18 mouse cellular contexts compared by ENCODE assay signal in the genomic region with DNA sequence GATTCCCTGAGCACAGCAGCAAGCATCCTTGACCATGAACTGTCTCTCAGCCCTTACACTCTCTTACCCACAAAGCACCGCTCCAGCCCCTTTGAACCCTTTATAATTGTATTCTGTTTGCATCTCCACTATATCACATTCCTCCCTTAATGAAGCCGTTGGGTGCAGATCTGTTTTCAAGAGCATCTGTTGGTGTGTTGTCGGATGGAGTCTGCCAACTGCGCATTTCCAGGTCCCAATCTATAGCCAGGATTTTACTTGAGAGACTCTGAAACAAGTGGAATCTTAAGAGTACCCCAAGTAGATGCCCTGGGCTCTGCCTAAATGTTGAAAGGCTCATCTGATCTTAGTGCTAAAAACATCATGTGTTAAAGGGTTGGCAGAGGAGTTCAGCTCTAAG. TPM values are rescaled to one million over a fixed set of nuclear protein-coding genes. Genes with fewer than 3 reads are reported as not detected.
DNase-seq lines count a peak whose midpoint lies in the region; ATAC-seq and TF ChIP-seq lines count a peak whose summit lies in the region.
"Had no signal": no experiment of that assay in that cellular context is flagged by ENCODE, and none has a peak within 500 bp of the region (broad histone marks: within the 10 kb centered on the region; RNA-seq: fewer than 3 reads in every experiment).

No protein-coding gene starts in this region.

- peak overlapping the region; percentile 84 for H3K4me2 ChIP-seq in forebrain, embryonic 13.5 days
- H3K4me2 ChIP-seq in forebrain, embryonic 11.5 days (ENCODE audit: low read depth, low read length, severe bottlenecking), result no peak overlapping the region
- no peak overlapping the region for H3K4me2 ChIP-seq in kidney, embryonic 15.5 days
- H3K4me2 ChIP-seq in kidney, embryonic 16.5 days (replicated peaks; ENCODE audit: low read depth, low read length), result no peak overlapping the region
- H3K4me2 ChIP-seq in hindbrain, embryonic 15.5 days, result peak overlapping the region; percentile 83
- H3K4me2 ChIP-seq: liver, embryonic 13.5 days; stomach, embryonic 15.5 days had no signal

- TF ChIP-seq POLR2A in brain, embryonic 14.5 days (IDR thresholded peaks at IDR 0.05; ENCODE audit: borderline replicate concordance, extremely low read depth, insufficient read depth, insufficient read length, poor library complexity, severe bottlenecking), result no peak

- no peak for TF ChIP-seq CTCF in brain, embryonic 14.5 days (IDR thresholded peaks at IDR 0.05; ENCODE audit: borderline replicate concordance, extremely low read depth, insufficient read depth, insufficient read length)

- DNase-seq in forebrain, embryonic 11.5 days (ENCODE audit: low spot score), result no peak
- peak; percentile 73 for DNase-seq in brain, embryonic 14.5 days (ENCODE audit: low read depth)
- no peak for DNase-seq in layer of hippocampus, adult 9-11 months
- DNase-seq: adrenal gland, adult 8-10 months; cerebellum, adult 11 months; gastrocnemius, postnatal 36 days; liver, embryonic 13.5 days; spleen, adult 18-20 months; thymus, adult 2 months had no signal

- WGBS in forebrain, embryonic 13.5 days, result 56% methylated on average over 4 of the region's 4 CpGs
- WGBS in forebrain, embryonic 11.5 days, result 80% methylated on average over 4 of the region's 4 CpGs
- WGBS in kidney, embryonic 15.5 days, result 79% methylated on average over 4 of the region's 4 CpGs
- 84% methylated on average over 4 of the region's 4 CpGs for WGBS in kidney, embryonic 16.5 days
- WGBS in hindbrain, embryonic 15.5 days, result 52% methylated on average over 4 of the region's 4 CpGs

- no peaks in the 10 kb centered on the region for H3K27me3 ChIP-seq in forebrain, embryonic 13.5 days
- peaks cover 6% of the 10 kb centered on the region; the same call in 1 of the 2 replicates for H3K27me3 ChIP-seq in forebrain, embryonic 11.5 days (ENCODE audit: control insufficient read depth, insufficient read depth, low read length)
- H3K27me3 ChIP-seq in kidney, embryonic 15.5 days, result peaks cover 4% of the 10 kb centered on the region; the same call in 1 of the 2 replicates
- no peaks in the 10 kb centered on the region for H3K27me3 ChIP-seq in kidney, embryonic 16.5 days (ENCODE audit: insufficient read depth, low read length)
- no peaks in the 10 kb centered on the region for H3K27me3 ChIP-seq in hindbrain, embryonic 15.5 days
- H3K27me3 ChIP-seq: stomach, embryonic 15.5 days had no signal

- H3K36me3 ChIP-seq in forebrain, embryonic 13.5 days (ENCODE audit: poor library complexity, severe bottlenecking), result no peaks in the 10 kb centered on the region
- no peaks in the 10 kb centered on the region for H3K36me3 ChIP-seq in forebrain, embryonic 11.5 days (ENCODE audit: control insufficient read depth, insufficient read depth, low read length)
- no peaks in the 10 kb centered on the region for H3K36me3 ChIP-seq in kidney, embryonic 15.5 days
- no peaks in the 10 kb centered on the region for H3K36me3 ChIP-seq in kidney, embryonic 16.5 days (ENCODE audit: insufficient read depth, low read length)
- H3K36me3 ChIP-seq in hindbrain, embryonic 15.5 days, result no peaks in the 10 kb centered on the region
- H3K36me3 ChIP-seq: liver, embryonic 13.5 days; stomach, embryonic 15.5 days had no signal

- no peak overlapping the region for H3K4me3 ChIP-seq in forebrain, embryonic 13.5 days
- H3K4me3 ChIP-seq in forebrain, embryonic 11.5 days (ENCODE audit: low read depth, low read length), result no peak overlapping the region
- H3K4me3 ChIP-seq in kidney, embryonic 15.5 days (replicated peaks), result no peak overlapping the region
- no peak overlapping the region for H3K4me3 ChIP-seq in kidney, embryonic 16.5 days (ENCODE audit: low read length)
- no peak overlapping the region for H3K4me3 ChIP-seq in hindbrain, embryonic 15.5 days
- H3K4me3 ChIP-seq: left cerebral cortex, adult 2 months; liver, embryonic 13.5 days; myocyte; stomach, embryonic 15.5 days had no signal

- H3K4me1 ChIP-seq in forebrain, embryonic 13.5 days, result peaks cover 72% of the 10 kb centered on the region
- peaks cover 10% of the 10 kb centered on the region; the same call in 1 of the 2 replicates for H3K4me1 ChIP-seq in forebrain, embryonic 11.5 days (replicated peaks; ENCODE audit: control insufficient read depth, insufficient read depth, low read length)
- H3K4me1 ChIP-seq in kidney, embryonic 15.5 days, result peaks cover 79% of the 10 kb centered on the region
- H3K4me1 ChIP-seq in kidney, embryonic 16.5 days (ENCODE audit: insufficient read depth, low read length), result peaks cover 72% of the 10 kb centered on the region
- H3K4me1 ChIP-seq in hindbrain, embryonic 15.5 days (replicated peaks), result peaks cover 74% of the 10 kb centered on the region

- H3K27ac ChIP-seq in forebrain, embryonic 13.5 days, result peak overlapping the region; percentile 31; the same call in 1 of the 2 replicates
- no peak overlapping the region for H3K27ac ChIP-seq in forebrain, embryonic 11.5 days (ENCODE audit: low read depth, low read length)
- peak overlapping the region; percentile 11; the same call in 1 of the 2 replicates for H3K27ac ChIP-seq in kidney, embryonic 15.5 days
- no peak overlapping the region for H3K27ac ChIP-seq in kidney, embryonic 16.5 days (ENCODE audit: low read length)
- H3K27ac ChIP-seq in hindbrain, embryonic 15.5 days (replicated peaks), result 0 out of 2 replicates have a peak overlapping the region, but pooled peaks have one; percentile 9
- H3K27ac ChIP-seq: left cerebral cortex, adult 2 months; liver, embryonic 13.5 days; stomach, embryonic 15.5 days had no signal

- no peak for ATAC-seq in forebrain, embryonic 13.5 days
- ATAC-seq in forebrain, embryonic 11.5 days (replicated peaks; ENCODE audit: low FRiP score), result no peak
- ATAC-seq in kidney, embryonic 15.5 days (replicated peaks; ENCODE audit: low FRiP score), result no peak
- no peak for ATAC-seq in kidney, embryonic 16.5 days (ENCODE audit: low FRiP score, low TSS enrichment)
- ATAC-seq in hindbrain, embryonic 15.5 days (ENCODE audit: low FRiP score, low read depth), result no peak
- no peak for ATAC-seq in monocyte, adult 5-6 weeks (replicated peaks; ENCODE audit: insufficient number of reproducible peaks, low FRiP score, low TSS enrichment, poor library complexity, severe bottlenecking)
- ATAC-seq: lung, postnatal 0 days had no signal

- H3K9me3 ChIP-seq in forebrain, embryonic 13.5 days (replicated peaks), result no peaks in the 10 kb centered on the region
- no peaks in the 10 kb centered on the region for H3K9me3 ChIP-seq in forebrain, embryonic 11.5 days (ENCODE audit: control insufficient read depth, low read length)
- no peaks in the 10 kb centered on the region for H3K9me3 ChIP-seq in kidney, embryonic 15.5 days (replicated peaks)
- no peaks in the 10 kb centered on the region for H3K9me3 ChIP-seq in kidney, embryonic 16.5 days (ENCODE audit: low read length)
- H3K9me3 ChIP-seq in hindbrain, embryonic 15.5 days, result no peaks in the 10 kb centered on the region
- H3K9me3 ChIP-seq: liver, embryonic 13.5 days; stomach, embryonic 15.5 days had no signal

- H3K9ac ChIP-seq in forebrain, embryonic 13.5 days, result no peak overlapping the region
- no peak overlapping the region for H3K9ac ChIP-seq in forebrain, embryonic 11.5 days (ENCODE audit: low read length)
- no peak overlapping the region for H3K9ac ChIP-seq in kidney, embryonic 15.5 days
- H3K9ac ChIP-seq in kidney, embryonic 16.5 days (replicated peaks; ENCODE audit: low read length), result no peak overlapping the region
- H3K9ac ChIP-seq in hindbrain, embryonic 15.5 days, result no peak overlapping the region
- H3K9ac ChIP-seq: liver, embryonic 13.5 days; stomach, embryonic 15.5 days had no signal

RNA-seq across cellular contexts. Expression of a gene that starts 3.4 kb away (rescaled TPM):
- 38.5 and 41.4 TPM in 2 replicates for polyA plus RNA-seq in forebrain, embryonic 13.5 days (2015; fragmentation: Nextera tagmentation; extraction: Ambion mirVana)
- 30.4 and 32.5 TPM in 2 replicates for polyA plus RNA-seq in forebrain, embryonic 11.5 days (2014; fragmentation: Nextera tagmentation; extraction: Ambion mirVana)
- polyA plus RNA-seq in kidney, embryonic 15.5 days (2015; fragmentation: Nextera tagmentation; extraction: Ambion mirVana), result 24.7 and 25.4 TPM in 2 replicates
- polyA plus RNA-seq in kidney, embryonic 16.5 days (2015; fragmentation: Nextera tagmentation; extraction: Ambion mirVana), result 22.8 and 28.1 TPM in 2 replicates
- 62.2 and 97.5 TPM in 2 replicates for polyA plus RNA-seq in brain, embryonic 14.5 days (2012; rRNA removed)
- 67.5 and 73.2 TPM in 2 replicates for polyA plus RNA-seq in hindbrain, embryonic 15.5 days (2015; fragmentation: Nextera tagmentation; extraction: Ambion mirVana)
- 0.86 to 1.9 TPM (median 1.3 TPM) in 3 replicates for total RNA-seq in monocyte, adult 5-6 weeks (2017)

Comparison
In these comparisons a context has a peak if more than half of its experiments do, and no peak if none do; other contexts are left out.
1. H3K27ac ChIP-seq: peak in forebrain, embryonic 13.5 days (single experiment), kidney, embryonic 15.5 days (single experiment) and hindbrain, embryonic 15.5 days (single experiment); none in forebrain, embryonic 11.5 days (single experiment) and kidney, embryonic 16.5 days (single experiment).
2. H3K4me2 ChIP-seq: peak in forebrain, embryonic 13.5 days (single experiment) and hindbrain, embryonic 15.5 days (single experiment); none in forebrain, embryonic 11.5 days (single experiment), kidney, embryonic 15.5 days (single experiment) and kidney, embryonic 16.5 days (single experiment).